Mouse (Mus musculus): ENCODE data around the gene Sugt1. TPM values are rescaled to one million over a fixed set of nuclear protein-coding genes. Genes with fewer than 3 reads are reported as not detected.
A peak's percentile ranks its signal among the peaks of the same experiment; 100 is the strongest.

Gene Sugt1
- 149 and 150 TPM in 2 replicates for polyA plus RNA-seq (2014; fragmentation: Nextera tagmentation; extraction: Ambion mirVana)

DNA sequence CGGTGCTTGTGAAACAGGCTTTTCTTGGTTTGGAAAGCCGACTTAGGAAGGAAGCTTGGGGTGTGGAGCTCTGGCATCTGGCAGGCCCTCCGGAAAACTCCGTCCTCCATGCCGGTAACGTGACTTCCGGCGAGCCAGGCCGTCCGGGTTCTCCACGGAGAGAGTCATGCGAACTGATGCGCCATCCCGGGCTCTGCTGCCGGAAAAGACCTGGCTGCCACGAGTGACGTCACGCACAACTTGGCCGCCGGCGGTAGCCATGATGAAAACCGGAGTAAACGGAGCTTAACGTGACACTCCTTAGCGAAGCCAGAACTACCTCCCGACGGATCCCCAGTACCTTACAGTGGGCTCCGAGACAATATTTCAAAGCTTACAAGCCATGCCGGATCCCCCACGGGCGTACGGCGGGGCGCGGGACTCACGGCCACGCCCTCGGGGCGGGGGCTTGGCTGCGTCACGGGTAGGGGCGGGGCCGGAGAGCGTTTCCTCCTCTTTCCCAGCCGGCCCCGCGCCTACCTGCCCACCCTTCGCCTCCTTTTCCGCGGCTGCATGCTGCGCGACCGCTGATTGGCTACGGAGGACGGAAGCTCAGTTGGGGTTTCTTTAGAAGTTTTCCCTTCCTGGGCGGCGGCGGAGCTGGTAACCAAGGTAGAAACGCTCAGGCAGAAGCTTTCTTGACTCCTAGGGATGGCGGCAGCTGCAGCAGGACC lies at the start of gene Sugt1:
TSS of gene Sugt1 (plus strand) at position 553 of the 713 bp plus-strand sequence.
- Histone ChIP-seq H3K36me3 (ENCODE audit: control insufficient read depth, insufficient read depth, low read length) (no peaks in the 10 kb centered on the region), H3K9ac (ENCODE audit: low read length) (peak within 1 kb of the TSS; percentile 69), H3K4me3 (ENCODE audit: low read depth, low read length) (peak within 1 kb of the TSS; percentile 68), H3K9me3 (ENCODE audit: control insufficient read depth, low read length) (no peaks in the 10 kb centered on the region), H3K27me3 (ENCODE audit: control insufficient read depth, insufficient read depth, low read length) (no peaks in the 10 kb centered on the region), H3K27ac (ENCODE audit: low read depth, low read length) (peak within 1 kb of the TSS; percentile 82), H3K4me1 (replicated peaks; ENCODE audit: control insufficient read depth, insufficient read depth, low read length) (peaks cover 7% of the 10 kb centered on the region; the same call in 1 of the 2 replicates), H3K4me2 (ENCODE audit: low read depth, low read length, severe bottlenecking) (peak within 1 kb of the TSS; percentile 58)
- ATAC-seq (replicated peaks; ENCODE audit: low FRiP score) (peak; percentile 99), DNase-seq (ENCODE audit: low spot score) (peak; percentile 97)
- WGBS: under 1% methylated on average over 55 of the region's 60 CpGs

DNA sequence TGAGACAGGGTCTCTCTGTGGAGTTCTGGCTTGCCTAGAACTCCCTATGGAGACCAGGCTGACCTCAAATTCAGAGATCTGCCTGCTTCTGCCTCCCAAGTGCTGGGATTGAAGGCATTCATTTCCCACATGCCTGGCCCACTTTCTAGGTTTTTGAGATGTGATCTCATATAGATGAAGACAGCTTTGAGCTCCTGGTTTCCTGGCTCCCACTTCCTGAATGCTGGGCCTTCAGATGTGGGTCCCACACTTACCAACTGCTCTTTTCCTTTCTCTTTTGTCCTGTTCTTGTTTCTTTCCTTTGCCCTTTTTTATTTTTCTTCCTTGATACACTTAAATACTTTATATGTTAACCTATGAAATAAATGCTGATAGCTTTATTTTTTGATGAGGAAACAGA lies 49.6 kb upstream of the Sugt1 start:
- DNase-seq (ENCODE audit: low spot score) (no peak), ATAC-seq (replicated peaks; ENCODE audit: low FRiP score) (no peak)
- no peak overlapping the region for H3K4me2 ChIP-seq (ENCODE audit: low read depth, low read length, severe bottlenecking)
- H3K9me3 ChIP-seq (ENCODE audit: control insufficient read depth, low read length): no peaks in the 10 kb centered on the region
- H3K27me3 ChIP-seq (ENCODE audit: control insufficient read depth, insufficient read depth, low read length): no peaks in the 10 kb centered on the region
- no peak overlapping the region for H3K27ac ChIP-seq (ENCODE audit: low read depth, low read length)
- no peaks in the 10 kb centered on the region for H3K36me3 ChIP-seq (ENCODE audit: control insufficient read depth, insufficient read depth, low read length)
- H3K4me3 ChIP-seq (ENCODE audit: low read depth, low read length): no peak overlapping the region
- no peak overlapping the region for H3K9ac ChIP-seq (ENCODE audit: low read length)
- H3K4me1 ChIP-seq (replicated peaks; ENCODE audit: control insufficient read depth, insufficient read depth, low read length): no peaks in the 10 kb centered on the region

- Histone ChIP-seq H3K27ac (ENCODE audit: low read depth, low read length) (no peak overlapping the region), H3K9me3 (ENCODE audit: control insufficient read depth, low read length) (no peaks in the 10 kb centered on the region), H3K9ac (ENCODE audit: low read length) (no peak overlapping the region), H3K4me2 (ENCODE audit: low read depth, low read length, severe bottlenecking) (no peak overlapping the region), H3K27me3 (ENCODE audit: control insufficient read depth, insufficient read depth, low read length) (no peaks in the 10 kb centered on the region), H3K4me1 (replicated peaks; ENCODE audit: control insufficient read depth, insufficient read depth, low read length) (no peaks in the 10 kb centered on the region), H3K4me3 (ENCODE audit: low read depth, low read length) (no peak overlapping the region), H3K36me3 (ENCODE audit: control insufficient read depth, insufficient read depth, low read length) (no peaks in the 10 kb centered on the region)
- ATAC-seq (replicated peaks; ENCODE audit: low FRiP score) (no peak), DNase-seq (ENCODE audit: low spot score) (no peak)
Observed at GRCm38 (mm10) chr14:79541606-79542005, 45.9 kb upstream of the Sugt1 start.

- 84% methylated on average over 7 of the region's 7 CpGs for WGBS
- DNase-seq (ENCODE audit: low spot score) (no peak), ATAC-seq (replicated peaks; ENCODE audit: low FRiP score) (no peak)
- Histone ChIP-seq H3K9ac (ENCODE audit: low read length) (no peak overlapping the region), H3K4me3 (ENCODE audit: low read depth, low read length) (no peak overlapping the region), H3K4me2 (ENCODE audit: low read depth, low read length, severe bottlenecking) (no peak overlapping the region), H3K27me3 (ENCODE audit: control insufficient read depth, insufficient read depth, low read length) (no peaks in the 10 kb centered on the region), H3K4me1 (replicated peaks; ENCODE audit: control insufficient read depth, insufficient read depth, low read length) (no peaks in the 10 kb centered on the region), H3K36me3 (ENCODE audit: control insufficient read depth, insufficient read depth, low read length) (no peaks in the 10 kb centered on the region), H3K27ac (ENCODE audit: low read depth, low read length) (no peak overlapping the region), H3K9me3 (ENCODE audit: control insufficient read depth, low read length) (no peaks in the 10 kb centered on the region)
Observed at GRCm38 (mm10) chr14:79549343-79549742, 38.1 kb upstream of the Sugt1 start.

- ATAC-seq (replicated peaks; ENCODE audit: low FRiP score) (no peak), DNase-seq (ENCODE audit: low spot score) (no peak)
- no peaks in the 10 kb centered on the region for H3K27me3 ChIP-seq (ENCODE audit: control insufficient read depth, insufficient read depth, low read length)
- H3K4me1 ChIP-seq (replicated peaks; ENCODE audit: control insufficient read depth, insufficient read depth, low read length): no peaks in the 10 kb centered on the region
- 92% methylated on average over 2 of the region's 2 CpGs for WGBS
- no peak overlapping the region for H3K4me2 ChIP-seq (ENCODE audit: low read depth, low read length, severe bottlenecking)
- no peak overlapping the region for H3K4me3 ChIP-seq (ENCODE audit: low read depth, low read length)
- H3K27ac ChIP-seq (ENCODE audit: low read depth, low read length): no peak overlapping the region
- H3K36me3 ChIP-seq (ENCODE audit: control insufficient read depth, insufficient read depth, low read length): no peaks in the 10 kb centered on the region
- H3K9me3 ChIP-seq (ENCODE audit: control insufficient read depth, low read length): no peaks in the 10 kb centered on the region
- H3K9ac ChIP-seq (ENCODE audit: low read length): no peak overlapping the region
Observed at GRCm38 (mm10) chr14:79551929-79552328, 35.6 kb upstream of the Sugt1 start.

GRCm38 (mm10) chr14:79552854-79553253 lies 34.6 kb upstream of the Sugt1 start:
- WGBS: 95% methylated on average over 1 of the region's 1 CpGs
- Histone ChIP-seq H3K9ac (ENCODE audit: low read length) (no peak overlapping the region), H3K27ac (ENCODE audit: low read depth, low read length) (no peak overlapping the region), H3K27me3 (ENCODE audit: control insufficient read depth, insufficient read depth, low read length) (no peaks in the 10 kb centered on the region), H3K4me2 (ENCODE audit: low read depth, low read length, severe bottlenecking) (no peak overlapping the region), H3K36me3 (ENCODE audit: control insufficient read depth, insufficient read depth, low read length) (no peaks in the 10 kb centered on the region), H3K4me3 (ENCODE audit: low read depth, low read length) (no peak overlapping the region), H3K9me3 (ENCODE audit: control insufficient read depth, low read length) (no peaks in the 10 kb centered on the region), H3K4me1 (replicated peaks; ENCODE audit: control insufficient read depth, insufficient read depth, low read length) (no peaks in the 10 kb centered on the region)
- DNase-seq (ENCODE audit: low spot score): no peak
- ATAC-seq (replicated peaks; ENCODE audit: low FRiP score): no peak

DNA sequence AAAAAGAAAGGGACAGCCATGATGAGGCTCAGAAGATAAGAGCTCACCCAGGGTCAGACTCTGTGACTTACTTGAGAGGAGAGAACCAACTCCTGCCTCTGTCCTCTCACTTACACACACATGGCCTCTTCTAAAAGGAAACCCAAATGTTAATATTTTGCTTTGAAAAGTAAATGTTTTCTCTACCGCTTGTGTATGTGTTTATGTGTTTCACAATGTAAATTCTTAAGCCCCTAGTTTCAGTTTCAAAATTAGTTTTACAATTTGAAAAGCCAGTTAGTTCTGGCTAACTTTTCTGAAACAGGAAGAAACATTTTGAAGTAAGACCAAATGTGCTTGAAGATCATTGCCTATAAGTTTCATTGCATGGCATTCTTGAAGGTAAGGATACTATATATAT lies 29.7 kb upstream of the Sugt1 start:
- H3K27ac ChIP-seq (ENCODE audit: low read depth, low read length): no peak overlapping the region
- H3K9me3 ChIP-seq (ENCODE audit: control insufficient read depth, low read length): no peaks in the 10 kb centered on the region
- H3K36me3 ChIP-seq (ENCODE audit: control insufficient read depth, insufficient read depth, low read length): no peaks in the 10 kb centered on the region
- 98% methylated on average over 1 of the region's 1 CpGs for WGBS
- ATAC-seq (replicated peaks; ENCODE audit: low FRiP score): no peak
- no peaks in the 10 kb centered on the region for H3K4me1 ChIP-seq (replicated peaks; ENCODE audit: control insufficient read depth, insufficient read depth, low read length)
- H3K4me2 ChIP-seq (ENCODE audit: low read depth, low read length, severe bottlenecking): no peak overlapping the region
- H3K4me3 ChIP-seq (ENCODE audit: low read depth, low read length): no peak overlapping the region
- no peak overlapping the region for H3K9ac ChIP-seq (ENCODE audit: low read length)
- no peaks in the 10 kb centered on the region for H3K27me3 ChIP-seq (ENCODE audit: control insufficient read depth, insufficient read depth, low read length)
- no peak for DNase-seq (ENCODE audit: low spot score)

- WGBS: 23% methylated on average over 5 of the region's 5 CpGs
- peak; percentile 58 for DNase-seq (ENCODE audit: low spot score)
- H3K27me3 ChIP-seq (ENCODE audit: control insufficient read depth, insufficient read depth, low read length): no peaks in the 10 kb centered on the region
Observed at GRCm38 (mm10) chr14:79562745-79563144, 24.7 kb upstream of the Sugt1 start.

GRCm38 (mm10) chr14:79564784-79565183 lies 22.7 kb upstream of the Sugt1 start:
- no peak overlapping the region for H3K9ac ChIP-seq (ENCODE audit: low read length)
- ATAC-seq (replicated peaks; ENCODE audit: low FRiP score): no peak

More at GRCm38 (mm10) chr14:79562745-79563144, 24.7 kb upstream of the Sugt1 start:
- Histone ChIP-seq H3K4me2 (ENCODE audit: low read depth, low read length, severe bottlenecking) (no peak overlapping the region), H3K36me3 (ENCODE audit: control insufficient read depth, insufficient read depth, low read length) (no peaks in the 10 kb centered on the region), H3K9me3 (ENCODE audit: control insufficient read depth, low read length) (no peaks in the 10 kb centered on the region), H3K4me3 (ENCODE audit: low read depth, low read length) (no peak overlapping the region), H3K27ac (ENCODE audit: low read depth, low read length) (no peak overlapping the region), H3K4me1 (replicated peaks; ENCODE audit: control insufficient read depth, insufficient read depth, low read length) (no peaks in the 10 kb centered on the region), H3K9ac (ENCODE audit: low read length) (no peak overlapping the region)
- no peak for ATAC-seq (replicated peaks; ENCODE audit: low FRiP score)

More at GRCm38 (mm10) chr14:79564784-79565183, 22.7 kb upstream of the Sugt1 start:
- Histone ChIP-seq H3K27ac (ENCODE audit: low read depth, low read length) (no peak overlapping the region), H3K27me3 (ENCODE audit: control insufficient read depth, insufficient read depth, low read length) (no peaks in the 10 kb centered on the region), H3K4me2 (ENCODE audit: low read depth, low read length, severe bottlenecking) (no peak overlapping the region), H3K4me3 (ENCODE audit: low read depth, low read length) (no peak overlapping the region), H3K9me3 (ENCODE audit: control insufficient read depth, low read length) (no peaks in the 10 kb centered on the region), H3K36me3 (ENCODE audit: control insufficient read depth, insufficient read depth, low read length) (no peaks in the 10 kb centered on the region), H3K4me1 (replicated peaks; ENCODE audit: control insufficient read depth, insufficient read depth, low read length) (no peaks in the 10 kb centered on the region)
- WGBS: 64% methylated on average over 6 of the region's 6 CpGs
- no peak for DNase-seq (ENCODE audit: low spot score)
